Mouse (Mus musculus) thymus, adult 2 months (tissue): ENCODE results near the gene Plk3.

Source experiments
- CTCF ChIP-seq: fragments of 200-500 bp; IDR thresholded peaks from 2 replicates; pipeline ENCODE4 v1.5.1; 2012; ENCODE audit warnings: mild to moderate bottlenecking, control low read depth, low read length, moderate library complexity, borderline replicate concordance; ENCODE audit not compliant: control insufficient read depth, poor library complexity, insufficient read depth; ENCODE audit errors: extremely low read depth
- POLR2A ChIP-seq: fragments of 200-500 bp; IDR thresholded peaks from 2 replicates; pipeline ENCODE4 v1.6.1; 2012; ENCODE audit warnings: mild to moderate bottlenecking, low read length, control low read depth, moderate library complexity; ENCODE audit not compliant: control insufficient read depth, poor library complexity, insufficient read depth; ENCODE audit errors: extremely low read depth

DNA sequence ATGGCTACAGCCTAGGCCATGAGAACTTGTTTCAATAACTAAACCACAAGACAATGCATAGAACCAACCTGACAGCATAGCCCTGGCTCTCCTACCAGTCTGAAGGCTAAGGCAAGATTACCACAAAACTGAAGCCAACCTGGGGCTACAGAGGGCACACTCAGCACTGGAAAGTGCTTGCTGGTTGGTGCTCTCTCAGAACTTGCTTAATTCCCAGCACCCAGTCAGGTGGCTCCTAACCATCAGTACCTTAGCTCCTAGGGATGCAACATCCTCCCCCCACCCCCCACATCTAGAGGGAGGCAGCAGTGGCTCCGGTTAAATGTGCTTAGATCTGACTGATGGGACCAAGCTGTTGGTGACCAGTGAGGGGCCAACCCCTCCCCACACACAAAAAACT, 17.7 kb upstream of the Plk3 start:
- no peak for TF ChIP-seq CTCF
- no peak for TF ChIP-seq POLR2A
